Mouse (Mus musculus): ENCODE measurements at regions not wholly inside any gene's neighbourhood (a gene's known extent, or its start where the extent isn't known, plus 50 kb on each side); places are given as distances from the start of the nearest gene placed in this dataset.
"Not testable (repeated sequence)": the region's sequence is repeated elsewhere in the genome, so short reads cannot be mapped to it uniquely, and the experiment has no call there.

DNA sequence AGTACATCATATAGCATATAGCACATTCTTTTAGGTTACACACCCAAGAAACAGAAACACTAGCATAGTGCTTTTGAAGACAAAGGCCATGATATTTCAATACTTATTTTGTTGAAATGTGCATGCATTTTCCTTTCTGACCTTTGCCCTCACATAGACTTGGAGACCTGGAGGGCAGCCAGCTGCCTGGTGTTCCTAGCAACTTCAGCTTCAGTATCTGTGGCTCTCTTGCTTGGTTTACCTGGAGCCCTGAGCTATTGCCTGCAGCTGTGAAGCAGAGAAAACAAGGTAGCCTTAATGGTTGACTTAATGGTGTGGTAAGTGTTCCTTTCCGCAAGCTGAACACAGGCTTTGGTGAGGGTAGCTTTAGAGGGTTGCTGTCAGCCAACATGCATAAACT lies 97.6 kb upstream of the Gnai1 start:
- Histone ChIP-seq H3K4me2 (ENCODE audit: low read depth, low read length) (no peak overlapping the region), H3K4me1 (ENCODE audit: control insufficient read depth, insufficient read depth, low read length) (no peaks in the 10 kb centered on the region), H3K4me3 (ENCODE audit: low read depth, low read length) (no peak overlapping the region), H3K36me3 (replicated peaks; ENCODE audit: control insufficient read depth, insufficient read depth, low read depth, low read length) (no peaks in the 10 kb centered on the region), H3K27me3 (ENCODE audit: control insufficient read depth, insufficient read depth, low read length) (no peaks in the 10 kb centered on the region), H3K27ac (replicated peaks; ENCODE audit: low read depth, low read length) (no peak overlapping the region), H3K9ac (replicated peaks; ENCODE audit: low read length) (no peak overlapping the region), H3K9me3 (replicated peaks; ENCODE audit: control insufficient read depth, low read length) (no peaks in the 10 kb centered on the region)
- DNase-seq (ENCODE audit: low spot score): no peak
- 85% methylated on average over 1 of the region's 1 CpGs for WGBS
- ATAC-seq (replicated peaks; ENCODE audit: insufficient number of reproducible peaks, low FRiP score, low TSS enrichment, low read depth): no peak

- Histone ChIP-seq H3K27ac (replicated peaks; ENCODE audit: low read depth, low read length) (no peak overlapping the region), H3K4me3 (ENCODE audit: low read depth, low read length) (no peak overlapping the region), H3K4me2 (ENCODE audit: low read depth, low read length) (no peak overlapping the region), H3K36me3 (replicated peaks; ENCODE audit: control insufficient read depth, insufficient read depth, low read depth, low read length) (no peaks in the 10 kb centered on the region), H3K9me3 (replicated peaks; ENCODE audit: control insufficient read depth, low read length) (no peaks in the 10 kb centered on the region), H3K4me1 (ENCODE audit: control insufficient read depth, insufficient read depth, low read length) (no peaks in the 10 kb centered on the region), H3K27me3 (ENCODE audit: control insufficient read depth, insufficient read depth, low read length) (no peaks in the 10 kb centered on the region), H3K9ac (replicated peaks; ENCODE audit: low read length) (no peak overlapping the region)
- DNase-seq (ENCODE audit: low spot score) (no peak), ATAC-seq (replicated peaks; ENCODE audit: insufficient number of reproducible peaks, low FRiP score, low TSS enrichment, low read depth) (no peak)
- 87% methylated on average over 1 of the region's 1 CpGs for WGBS
These were observed 96.0 kb upstream of the Gnai1 start for GRCm38 (mm10) chr5:18456196-18456595.

DNA sequence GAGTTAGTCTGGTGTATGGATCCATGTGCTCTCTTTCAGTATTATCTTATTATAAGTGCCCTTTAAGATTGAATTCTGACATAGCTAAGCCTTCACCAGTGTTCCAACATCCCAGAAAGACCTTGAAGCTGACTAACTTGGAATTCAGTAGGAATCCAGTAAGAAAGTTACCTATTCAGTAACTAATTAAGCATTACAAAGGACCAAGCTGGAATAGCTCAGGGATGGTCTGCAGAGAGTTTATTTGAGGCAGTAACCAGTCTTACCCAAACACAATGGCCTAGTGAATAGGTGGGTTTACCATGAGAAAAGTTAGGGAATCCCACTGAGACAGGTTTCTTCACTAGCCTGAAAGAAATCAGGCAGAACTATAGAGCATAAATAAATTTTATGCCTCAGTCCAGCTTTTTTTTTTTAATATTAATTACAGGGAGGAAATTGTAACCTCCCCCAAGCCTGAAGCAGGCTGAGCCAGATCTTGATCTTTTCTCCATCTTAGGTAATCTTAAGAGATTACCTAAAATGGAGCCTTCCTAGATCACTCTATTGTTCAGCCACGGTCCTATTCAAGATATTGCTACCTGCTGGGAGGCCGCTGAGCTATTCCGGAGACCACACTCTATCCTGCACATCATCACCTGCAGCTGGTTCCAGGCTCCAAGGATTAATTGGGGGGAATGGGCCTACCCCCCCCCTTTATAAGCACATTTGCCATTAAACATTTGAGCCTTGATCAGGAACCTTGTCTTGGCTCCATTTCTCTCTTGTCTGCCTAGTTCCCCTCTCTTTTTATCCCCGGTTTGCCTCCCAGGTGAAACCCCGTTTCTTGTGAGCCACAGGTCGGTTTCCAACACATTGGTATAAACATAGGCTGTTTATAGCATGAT lies 93.0 kb upstream of the Gnai1 start:
- ATAC-seq (replicated peaks; ENCODE audit: insufficient number of reproducible peaks, low FRiP score, low TSS enrichment, low read depth); H3K27me3 ChIP-seq (ENCODE audit: control insufficient read depth, insufficient read depth, low read length): not testable (repeated sequence)

GRCm38 (mm10) chr5:18449261-18449660 lies 89.1 kb upstream of the Gnai1 start:
- Histone ChIP-seq H3K4me3 (ENCODE audit: low read depth, low read length) (no peak overlapping the region), H3K9ac (replicated peaks; ENCODE audit: low read length) (no peak overlapping the region), H3K27ac (replicated peaks; ENCODE audit: low read depth, low read length) (no peak overlapping the region), H3K4me1 (ENCODE audit: control insufficient read depth, insufficient read depth, low read length) (no peaks in the 10 kb centered on the region), H3K4me2 (ENCODE audit: low read depth, low read length) (no peak overlapping the region), H3K36me3 (replicated peaks; ENCODE audit: control insufficient read depth, insufficient read depth, low read depth, low read length) (no peaks in the 10 kb centered on the region), H3K27me3 (ENCODE audit: control insufficient read depth, insufficient read depth, low read length) (no peaks in the 10 kb centered on the region), H3K9me3 (replicated peaks; ENCODE audit: control insufficient read depth, low read length) (no peaks in the 10 kb centered on the region)
- no peak for ATAC-seq (replicated peaks; ENCODE audit: insufficient number of reproducible peaks, low FRiP score, low TSS enrichment, low read depth)
- 89% methylated on average over 3 of the region's 3 CpGs for WGBS
- no peak for DNase-seq (ENCODE audit: low spot score)

More for the DNA sequence above, 93.0 kb upstream of the Gnai1 start:
- not testable (repeated sequence) for DNase-seq (ENCODE audit: low spot score); H3K27ac ChIP-seq (replicated peaks; ENCODE audit: low read depth, low read length); H3K9ac ChIP-seq (replicated peaks; ENCODE audit: low read length); H3K4me3 ChIP-seq (ENCODE audit: low read depth, low read length); H3K4me1 ChIP-seq (ENCODE audit: control insufficient read depth, insufficient read depth, low read length); H3K4me2 ChIP-seq (ENCODE audit: low read depth, low read length); H3K9me3 ChIP-seq (replicated peaks; ENCODE audit: control insufficient read depth, low read length); H3K36me3 ChIP-seq (replicated peaks; ENCODE audit: control insufficient read depth, insufficient read depth, low read depth, low read length)
- WGBS: 74% methylated on average over 6 of the region's 6 CpGs

DNA sequence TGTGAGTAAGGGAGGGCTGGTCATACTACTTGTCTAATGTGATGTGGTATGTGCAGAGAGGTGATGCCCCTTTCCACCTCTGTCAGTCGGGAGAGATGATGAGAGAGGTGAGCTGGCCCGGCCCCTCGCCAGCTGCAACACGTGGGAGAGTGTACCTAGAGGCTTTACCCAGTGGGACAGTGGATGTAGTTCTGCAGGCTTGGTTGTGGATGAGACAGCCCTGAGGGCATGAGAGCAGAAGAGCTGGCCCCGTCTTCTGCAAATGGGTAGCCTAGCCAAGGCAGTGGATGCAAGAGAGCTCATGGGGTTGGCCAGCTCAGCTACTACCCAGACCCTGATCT lies 88.1 kb upstream of the Gnai1 start:
- DNase-seq (ENCODE audit: low spot score) (no peak), ATAC-seq (replicated peaks; ENCODE audit: insufficient number of reproducible peaks, low FRiP score, low TSS enrichment, low read depth) (no peak)

DNA sequence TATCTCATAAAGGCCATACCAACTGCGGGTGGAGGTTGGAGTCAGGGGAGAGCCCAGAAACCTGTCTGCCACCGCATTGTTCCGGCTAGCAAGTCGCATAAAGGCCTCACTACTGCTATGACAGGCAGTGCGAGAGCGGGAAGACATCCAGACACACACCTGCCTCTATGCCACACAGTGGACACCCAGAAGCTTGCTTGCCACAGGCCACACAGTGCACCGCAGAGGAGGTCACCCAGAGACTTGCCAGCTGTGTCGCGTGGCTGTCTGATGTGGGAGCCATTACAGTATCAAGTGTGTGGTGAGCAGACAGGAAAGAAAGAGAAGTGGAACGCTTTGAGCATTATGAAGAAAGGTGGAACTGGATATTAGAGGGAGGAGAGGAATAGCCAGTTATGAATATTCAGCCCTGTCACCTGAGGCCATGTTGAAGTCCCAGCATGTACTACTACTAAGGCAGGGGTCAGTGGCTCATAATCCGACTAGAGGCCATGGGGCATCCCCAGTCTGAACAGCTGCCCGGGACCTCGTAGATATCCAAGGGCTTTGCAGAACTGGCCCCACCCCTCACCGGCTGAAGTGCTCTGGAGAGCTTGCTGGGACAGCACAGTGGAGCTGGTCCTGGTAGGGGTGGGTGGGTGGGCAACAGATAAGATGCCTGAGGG lies 87.6 kb upstream of the Gnai1 start:
- H3K27ac ChIP-seq (replicated peaks; ENCODE audit: low read depth, low read length): no peak overlapping the region
- H3K9me3 ChIP-seq (replicated peaks; ENCODE audit: control insufficient read depth, low read length): no peaks in the 10 kb centered on the region
- H3K4me3 ChIP-seq (ENCODE audit: low read depth, low read length): no peak overlapping the region
- H3K9ac ChIP-seq (replicated peaks; ENCODE audit: low read length): no peak overlapping the region
- H3K4me2 ChIP-seq (ENCODE audit: low read depth, low read length): no peak overlapping the region
- WGBS: 92% methylated on average over 14 of the region's 14 CpGs
- no peaks in the 10 kb centered on the region for H3K4me1 ChIP-seq (ENCODE audit: control insufficient read depth, insufficient read depth, low read length)
- H3K36me3 ChIP-seq (replicated peaks; ENCODE audit: control insufficient read depth, insufficient read depth, low read depth, low read length): no peaks in the 10 kb centered on the region
- ATAC-seq (replicated peaks; ENCODE audit: insufficient number of reproducible peaks, low FRiP score, low TSS enrichment, low read depth) (peak; percentile 52), DNase-seq (ENCODE audit: low spot score) (no peak)
- no peaks in the 10 kb centered on the region for H3K27me3 ChIP-seq (ENCODE audit: control insufficient read depth, insufficient read depth, low read length)

More for the DNA sequence above, 88.1 kb upstream of the Gnai1 start:
- 82% methylated on average over 5 of the region's 5 CpGs for WGBS
- Histone ChIP-seq H3K27ac (replicated peaks; ENCODE audit: low read depth, low read length) (no peak overlapping the region), H3K4me3 (ENCODE audit: low read depth, low read length) (no peak overlapping the region), H3K4me1 (ENCODE audit: control insufficient read depth, insufficient read depth, low read length) (no peaks in the 10 kb centered on the region), H3K4me2 (ENCODE audit: low read depth, low read length) (no peak overlapping the region), H3K9me3 (replicated peaks; ENCODE audit: control insufficient read depth, low read length) (no peaks in the 10 kb centered on the region), H3K36me3 (replicated peaks; ENCODE audit: control insufficient read depth, insufficient read depth, low read depth, low read length) (no peaks in the 10 kb centered on the region), H3K27me3 (ENCODE audit: control insufficient read depth, insufficient read depth, low read length) (no peaks in the 10 kb centered on the region), H3K9ac (replicated peaks; ENCODE audit: low read length) (no peak overlapping the region)

GRCm38 (mm10) chr5:18445969-18446368 lies 85.8 kb upstream of the Gnai1 start:
- DNase-seq (ENCODE audit: low spot score) (peak; percentile 83), ATAC-seq (replicated peaks; ENCODE audit: insufficient number of reproducible peaks, low FRiP score, low TSS enrichment, low read depth) (no peak)
- Histone ChIP-seq H3K9ac (replicated peaks; ENCODE audit: low read length) (no peak overlapping the region), H3K27ac (replicated peaks; ENCODE audit: low read depth, low read length) (no peak overlapping the region), H3K27me3 (ENCODE audit: control insufficient read depth, insufficient read depth, low read length) (no peaks in the 10 kb centered on the region), H3K4me3 (ENCODE audit: low read depth, low read length) (no peak overlapping the region), H3K9me3 (replicated peaks; ENCODE audit: control insufficient read depth, low read length) (no peaks in the 10 kb centered on the region), H3K4me1 (ENCODE audit: control insufficient read depth, insufficient read depth, low read length) (no peaks in the 10 kb centered on the region), H3K36me3 (replicated peaks; ENCODE audit: control insufficient read depth, insufficient read depth, low read depth, low read length) (no peaks in the 10 kb centered on the region), H3K4me2 (ENCODE audit: low read depth, low read length) (no peak overlapping the region)
- 23% methylated on average over 7 of the region's 8 CpGs for WGBS

DNA sequence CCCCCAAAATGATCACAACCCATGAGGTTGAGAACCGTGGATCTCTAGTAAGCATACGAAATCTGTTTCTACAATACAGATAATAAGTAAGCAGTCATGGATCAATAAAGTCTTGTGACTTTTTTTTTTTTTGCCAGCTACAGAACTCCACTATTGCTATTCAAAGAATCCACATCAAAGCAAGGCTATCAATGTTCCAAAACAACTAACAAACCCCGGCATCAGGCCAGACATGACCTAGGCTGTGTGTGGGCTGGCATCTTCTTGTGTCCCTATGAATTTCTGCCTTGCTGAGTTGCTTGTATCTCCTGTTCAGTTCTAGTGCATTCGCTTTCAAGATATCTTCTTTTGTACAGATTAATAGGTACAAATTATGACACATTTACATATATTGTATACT lies 79.8 kb upstream of the Gnai1 start:
- ATAC-seq (replicated peaks; ENCODE audit: insufficient number of reproducible peaks, low FRiP score, low TSS enrichment, low read depth) (no peak), DNase-seq (ENCODE audit: low spot score) (no peak)
- Histone ChIP-seq H3K4me1 (ENCODE audit: control insufficient read depth, insufficient read depth, low read length) (no peaks in the 10 kb centered on the region), H3K36me3 (replicated peaks; ENCODE audit: control insufficient read depth, insufficient read depth, low read depth, low read length) (no peaks in the 10 kb centered on the region), H3K9me3 (replicated peaks; ENCODE audit: control insufficient read depth, low read length) (no peaks in the 10 kb centered on the region), H3K27me3 (ENCODE audit: control insufficient read depth, insufficient read depth, low read length) (no peaks in the 10 kb centered on the region), H3K4me3 (ENCODE audit: low read depth, low read length) (no peak overlapping the region), H3K9ac (replicated peaks; ENCODE audit: low read length) (no peak overlapping the region), H3K4me2 (ENCODE audit: low read depth, low read length) (no peak overlapping the region), H3K27ac (replicated peaks; ENCODE audit: low read depth, low read length) (no peak overlapping the region)
- WGBS: 87% methylated on average over 4 of the region's 4 CpGs
